Mouse (Mus musculus): ENCODE data around the gene Paxx. TPM values are rescaled to one million over a fixed set of nuclear protein-coding genes. Genes with fewer than 3 reads are reported as not detected.
A peak's percentile ranks its signal among the peaks of the same experiment; 100 is the strongest.

Gene Paxx
- polyA plus RNA-seq, 1 experiment = 34.3 TPM

- peaks cover 9% of the 10 kb centered on the region for H3K4me1 ChIP-seq (ENCODE audit: control insufficient read depth, insufficient read depth, low read length)
- TF ChIP-seq POLR2A (IDR thresholded peaks at IDR 0.05; ENCODE audit: control insufficient read depth, low read depth, low read length) (no peak), CTCF (IDR thresholded peaks at IDR 0.05; ENCODE audit: control insufficient read depth, insufficient read depth, insufficient replicate concordance, low read depth, low read length) (no peak)
- H3K27ac ChIP-seq (ENCODE audit: control insufficient read depth, insufficient read depth, low read depth, low read length) = no peak overlapping the region
- H3K36me3 ChIP-seq (ENCODE audit: control insufficient read depth, insufficient read depth, low read length) = no peaks in the 10 kb centered on the region
- H3K4me3 ChIP-seq (ENCODE audit: control insufficient read depth, low read depth, low read length) = no peak overlapping the region
- no peaks in the 10 kb centered on the region for H3K27me3 ChIP-seq (ENCODE audit: control insufficient read depth, insufficient read depth, low read length)
These were observed 31.3 kb downstream of the Paxx start for GRCm38 (mm10) chr2:25429435-25430180.

GRCm38 (mm10) chr2:25428442-25429236, 32.3 kb downstream of the Paxx start, which contains the start of gene Abca2:
TSS of gene Abca2 (plus strand) at chr2:25428703.
- Histone ChIP-seq H3K27me3 (ENCODE audit: control insufficient read depth, insufficient read depth, low read length) (no peaks in the 10 kb centered on the region), H3K36me3 (ENCODE audit: control insufficient read depth, insufficient read depth, low read length) (no peaks in the 10 kb centered on the region), H3K4me1 (ENCODE audit: control insufficient read depth, insufficient read depth, low read length) (peaks cover 9% of the 10 kb centered on the region), H3K27ac (ENCODE audit: control insufficient read depth, insufficient read depth, low read depth, low read length) (peak within 1 kb of the TSS; percentile 30), H3K4me3 (ENCODE audit: control insufficient read depth, low read depth, low read length) (peak within 1 kb of the TSS; percentile 79)
- peak; percentile 92 for TF ChIP-seq CTCF (IDR thresholded peaks at IDR 0.05; ENCODE audit: control insufficient read depth, insufficient read depth, insufficient replicate concordance, low read depth, low read length)
- peak; percentile 9; the same call in 1 of the 2 replicates for TF ChIP-seq POLR2A (IDR thresholded peaks at IDR 0.05; ENCODE audit: control insufficient read depth, low read depth, low read length)

- Histone ChIP-seq H3K4me3 (ENCODE audit: control insufficient read depth, low read depth, low read length) (no peak overlapping the region), H3K4me1 (ENCODE audit: control insufficient read depth, insufficient read depth, low read length) (peaks cover 9% of the 10 kb centered on the region), H3K27ac (ENCODE audit: control insufficient read depth, insufficient read depth, low read depth, low read length) (no peak overlapping the region), H3K36me3 (ENCODE audit: control insufficient read depth, insufficient read depth, low read length) (no peaks in the 10 kb centered on the region), H3K27me3 (ENCODE audit: control insufficient read depth, insufficient read depth, low read length) (no peaks in the 10 kb centered on the region)
- TF ChIP-seq CTCF (IDR thresholded peaks at IDR 0.05; ENCODE audit: control insufficient read depth, insufficient read depth, insufficient replicate concordance, low read depth, low read length) (no peak), POLR2A (IDR thresholded peaks at IDR 0.05; ENCODE audit: control insufficient read depth, low read depth, low read length) (no peak)
These were observed 33.6 kb downstream of the Paxx start for GRCm38 (mm10) chr2:25427256-25427655.

GRCm38 (mm10) chr2:25426721-25427191, 34.1 kb downstream of the Paxx start:
- H3K4me3 ChIP-seq (ENCODE audit: control insufficient read depth, low read depth, low read length) = no peak overlapping the region
- no peaks in the 10 kb centered on the region for H3K36me3 ChIP-seq (ENCODE audit: control insufficient read depth, insufficient read depth, low read length)
- H3K4me1 ChIP-seq (ENCODE audit: control insufficient read depth, insufficient read depth, low read length) = peaks cover 9% of the 10 kb centered on the region
- H3K27ac ChIP-seq (ENCODE audit: control insufficient read depth, insufficient read depth, low read depth, low read length) = no peak overlapping the region
- no peaks in the 10 kb centered on the region for H3K27me3 ChIP-seq (ENCODE audit: control insufficient read depth, insufficient read depth, low read length)
- peak; percentile 66; the same call in 1 of the 2 replicates for TF ChIP-seq CTCF (IDR thresholded peaks at IDR 0.05; ENCODE audit: control insufficient read depth, insufficient read depth, insufficient replicate concordance, low read depth, low read length)
- TF ChIP-seq POLR2A (IDR thresholded peaks at IDR 0.05; ENCODE audit: control insufficient read depth, low read depth, low read length) = no peak

- Histone ChIP-seq H3K36me3 (ENCODE audit: control insufficient read depth, insufficient read depth, low read length) (no peaks in the 10 kb centered on the region), H3K4me3 (ENCODE audit: control insufficient read depth, low read depth, low read length) (peak overlapping the region; percentile 8; the same call in 1 of the 2 replicates), H3K4me1 (ENCODE audit: control insufficient read depth, insufficient read depth, low read length) (peaks cover 9% of the 10 kb centered on the region), H3K27ac (ENCODE audit: control insufficient read depth, insufficient read depth, low read depth, low read length) (no peak overlapping the region), H3K27me3 (ENCODE audit: control insufficient read depth, insufficient read depth, low read length) (no peaks in the 10 kb centered on the region)
- no peak for TF ChIP-seq POLR2A (IDR thresholded peaks at IDR 0.05; ENCODE audit: control insufficient read depth, low read depth, low read length)
- no peak for TF ChIP-seq CTCF (IDR thresholded peaks at IDR 0.05; ENCODE audit: control insufficient read depth, insufficient read depth, insufficient replicate concordance, low read depth, low read length)
These were observed 35.4 kb downstream of the Paxx start for GRCm38 (mm10) chr2:25425481-25425880.

- TF ChIP-seq CTCF (IDR thresholded peaks at IDR 0.05; ENCODE audit: control insufficient read depth, insufficient read depth, insufficient replicate concordance, low read depth, low read length) (no peak), POLR2A (IDR thresholded peaks at IDR 0.05; ENCODE audit: control insufficient read depth, low read depth, low read length) (no peak)
- Histone ChIP-seq H3K4me3 (ENCODE audit: control insufficient read depth, low read depth, low read length) (no peak overlapping the region), H3K36me3 (ENCODE audit: control insufficient read depth, insufficient read depth, low read length) (no peaks in the 10 kb centered on the region), H3K27ac (ENCODE audit: control insufficient read depth, insufficient read depth, low read depth, low read length) (no peak overlapping the region), H3K4me1 (ENCODE audit: control insufficient read depth, insufficient read depth, low read length) (peaks cover 3% of the 10 kb centered on the region; the same call in 1 of the 2 replicates), H3K27me3 (ENCODE audit: control insufficient read depth, insufficient read depth, low read length) (no peaks in the 10 kb centered on the region)
These were observed 37.3 kb downstream of the Paxx start for GRCm38 (mm10) chr2:25423626-25424025.

Measured in testis, adult 2 months (tissue).